ENCODE assay signal across 11 mouse cellular contexts in genomic region chr10:59930996-59931395, GRCm38 (mm10). TPM values are rescaled to one million over a fixed set of nuclear protein-coding genes. Genes with fewer than 3 reads are reported as not detected.
DNase-seq lines count a peak whose midpoint lies in the region; ATAC-seq and TF ChIP-seq lines count a peak whose summit lies in the region.
"Had no signal": no experiment of that assay in that cellular context is flagged by ENCODE, and none has a peak within 500 bp of the region (broad histone marks: within the 10 kb centered on the region; RNA-seq: fewer than 3 reads in every experiment).

No protein-coding gene starts in this region.

- H3K9me3 ChIP-seq in embryonic facial prominence, embryonic 11.5 days (replicated peaks; ENCODE audit: control insufficient read depth, low read length) = no peaks in the 10 kb centered on the region

- TF ChIP-seq CTCF in olfactory bulb, adult 2 months (IDR thresholded peaks at IDR 0.05; ENCODE audit: insufficient read depth, low read depth, low read length) = no peak

- no peaks in the 10 kb centered on the region for H3K4me1 ChIP-seq in embryonic facial prominence, embryonic 11.5 days (ENCODE audit: control insufficient read depth, insufficient read depth, low read length)
- H3K4me1 ChIP-seq in olfactory bulb, adult 2 months (ENCODE audit: control insufficient read depth, insufficient read depth, low read length) = peaks cover 14% of the 10 kb centered on the region

- no peak overlapping the region for H3K9ac ChIP-seq in embryonic facial prominence, embryonic 11.5 days (replicated peaks; ENCODE audit: low read length)

- H3K27ac ChIP-seq in embryonic facial prominence, embryonic 11.5 days (replicated peaks; ENCODE audit: low read depth, low read length) = no peak overlapping the region
- H3K27ac ChIP-seq in olfactory bulb, adult 2 months (ENCODE audit: insufficient read depth, low read depth, low read length) = peak overlapping the region; percentile 37; the same call in 1 of the 2 replicates

- DNase-seq in layer of hippocampus, postnatal 36 days = peak; percentile 22 to 28
- no peak for DNase-seq in layer of hippocampus, postnatal 10 days (ENCODE audit: low spot score in 2 of 2)
- DNase-seq in embryonic facial prominence, embryonic 11.5 days (ENCODE audit: low spot score) = peak; percentile 69
- peak; percentile 41 to 79 for DNase-seq in left cerebral cortex, postnatal 14 days (ENCODE audit: low spot score in 2 of 2)
- DNase-seq in urinary bladder, postnatal 25 days (ENCODE audit: low spot score) = no peak
- DNase-seq in frontal cortex, postnatal 14 days (ENCODE audit: low spot score in 2 of 2) = no peak
- DNase-seq: kidney, adult 11 months; lung, postnatal 36 days; right cerebral cortex, adult 18-20 months had no signal

- H3K4me2 ChIP-seq in embryonic facial prominence, embryonic 11.5 days (ENCODE audit: low read depth, low read length) = no peak overlapping the region

- intact Hi-C loops in left cerebral cortex, postnatal 14 days (cut with DNase I) = no loop called here

- peak; percentile 58 for ATAC-seq in embryonic facial prominence, embryonic 11.5 days (replicated peaks; ENCODE audit: insufficient number of reproducible peaks, low FRiP score, low TSS enrichment, low read depth)
- ATAC-seq in megakaryocyte progenitor cell, adult 5-6 weeks (replicated peaks; ENCODE audit: poor library complexity) = no peak

- TF ChIP-seq POLR2A in olfactory bulb, adult 2 months (IDR thresholded peaks at IDR 0.05; ENCODE audit: insufficient read depth, low read depth, low read length) = no peak

- H3K36me3 ChIP-seq in embryonic facial prominence, embryonic 11.5 days (replicated peaks; ENCODE audit: control insufficient read depth, insufficient read depth, low read depth, low read length) = no peaks in the 10 kb centered on the region

- H3K27me3 ChIP-seq in embryonic facial prominence, embryonic 11.5 days (ENCODE audit: control insufficient read depth, insufficient read depth, low read length) = no peaks in the 10 kb centered on the region

- no peak overlapping the region for H3K4me3 ChIP-seq in embryonic facial prominence, embryonic 11.5 days (ENCODE audit: low read depth, low read length)
- peak overlapping the region; percentile 28 for H3K4me3 ChIP-seq in olfactory bulb, adult 2 months (ENCODE audit: insufficient read depth, low read depth, low read length)

- WGBS in embryonic facial prominence, embryonic 11.5 days = 39% methylated on average over 10 of the region's 10 CpGs
- WGBS in olfactory bulb, adult 2 months = 16% methylated on average over 10 of the region's 10 CpGs

RNA-seq across cellular contexts. Expression of gene Ddit4, which starts 20.6 kb away (rescaled TPM):
- 10 to 100 TPM; 89.5 to 96.2 TPM for total RNA-seq in layer of hippocampus, postnatal 36 days (2021)
- total RNA-seq in layer of hippocampus, postnatal 10 days (2021) = 10 to 100 TPM; 73.6 to 94.2 TPM
- polyA plus RNA-seq in embryonic facial prominence, embryonic 11.5 days (2014; fragmentation: Nextera tagmentation; extraction: Ambion mirVana) = 6.3 and 6.9 TPM in 2 replicates
- total RNA-seq in left cerebral cortex, postnatal 14 days (2021) = 10 to 100 TPM; 52.5 to 76.3 TPM
- 264 TPM in 1 of 2 replicates, not detected in the other for polyA plus RNA-seq in olfactory bulb, adult 2 months (2012; ENCODE audit: insufficient read depth, insufficient read length, low replicate concordance, missing spikeins)
- total RNA-seq in megakaryocyte progenitor cell, adult 5-6 weeks (2015) = 0.37 and 2.4 TPM in 2 replicates
- 0.41 and 0.42 TPM in 2 replicates for total RNA-seq in megakaryocyte progenitor cell, adult 5-6 weeks (2017)

RNA-seq across cellular contexts. Expression of gene Dnajb12, which starts 51.6 kb away (rescaled TPM):
- 10 to 100 TPM; 48.0 to 48.3 TPM for total RNA-seq in layer of hippocampus, postnatal 36 days (2021)
- 10 to 100 TPM; 43.9 to 44.2 TPM for total RNA-seq in layer of hippocampus, postnatal 10 days (2021)
- 19.4 and 21.6 TPM in 2 replicates for polyA plus RNA-seq in embryonic facial prominence, embryonic 11.5 days (2014; fragmentation: Nextera tagmentation; extraction: Ambion mirVana)
- 10 to 100 TPM; 46.3 to 50.6 TPM for total RNA-seq in left cerebral cortex, postnatal 14 days (2021)
- not detected in 2 replicates for polyA plus RNA-seq in olfactory bulb, adult 2 months (2012; ENCODE audit: insufficient read depth, insufficient read length, low replicate concordance, missing spikeins)
- total RNA-seq in megakaryocyte progenitor cell, adult 5-6 weeks (2015) = 21.1 and 23.3 TPM in 2 replicates
- total RNA-seq in megakaryocyte progenitor cell, adult 5-6 weeks (2017) = 19.3 and 20.2 TPM in 2 replicates

Comparison
In these comparisons a context has a peak if more than half of its experiments do, and no peak if none do; other contexts are left out.
1. DNase-seq: peak in layer of hippocampus, postnatal 36 days (2 of 2), embryonic facial prominence, embryonic 11.5 days (single experiment) and left cerebral cortex, postnatal 14 days (2 of 2); none in layer of hippocampus, postnatal 10 days (0 of 2), urinary bladder, postnatal 25 days (single experiment) and frontal cortex, postnatal 14 days (0 of 2).
2. RNA of gene Ddit4, which starts 20.6 kb away (total RNA-seq): 89.5 to 96.2 TPM in layer of hippocampus, postnatal 36 days, 73.6 to 94.2 TPM in layer of hippocampus, postnatal 10 days and 52.5 to 76.3 TPM in left cerebral cortex, postnatal 14 days; 0.37 to 2.4 TPM in megakaryocyte progenitor cell, adult 5-6 weeks; every median in the first group is over 10 times any median in the second.